Mouse (Mus musculus) gastrocnemius, postnatal 14 days (tissue): Measurements from ENCODE around the gene Zfp984. TPM values are rescaled to one million over a fixed set of nuclear protein-coding genes. Genes with fewer than 3 reads are reported as not detected.
A peak's percentile ranks its signal among the peaks of the same experiment; 100 is the strongest.
"Not testable (repeated sequence)": the region's sequence is repeated elsewhere in the genome, so short reads cannot be mapped to it uniquely, and the experiment has no call there.

Experiments used
- DNase-seq: peaks from one replicate; pipeline ENCODE4 v3.0.0; 2021; ENCODE audit warnings: mixed read lengths
- intact Hi-C: fragments of 180-260 bp; cut with DNase I; formaldehyde crosslinking; loops from one replicate; pipeline ENCODE4 v1.15.1; 2025; ENCODE audit warnings: low total_unique reads
- long read RNA-seq, 2 experiments: library from polyadenylated mRNA; stranded (forward); transcript quantifications; one replicate each; pipeline ENCODE4 v2.0.0; 2021
- total RNA-seq, 2 experiments: library from RNA; stranded (reverse); gene quantifications; 2 replicates each; pipeline ENCODE4 v1.2.3; 2021

The Zfp984 gene
- total RNA-seq, result 1 to 10 TPM; 1.7 to 2.0 TPM
- long read RNA-seq, experiment 1, partial matches to known transcripts, result 0 of 2 reads
- long read RNA-seq, experiment 1, other reads (novel, unspliced or antisense), result 2 of 2 reads
- long read RNA-seq, experiment 2, result 0 reads

DNA sequence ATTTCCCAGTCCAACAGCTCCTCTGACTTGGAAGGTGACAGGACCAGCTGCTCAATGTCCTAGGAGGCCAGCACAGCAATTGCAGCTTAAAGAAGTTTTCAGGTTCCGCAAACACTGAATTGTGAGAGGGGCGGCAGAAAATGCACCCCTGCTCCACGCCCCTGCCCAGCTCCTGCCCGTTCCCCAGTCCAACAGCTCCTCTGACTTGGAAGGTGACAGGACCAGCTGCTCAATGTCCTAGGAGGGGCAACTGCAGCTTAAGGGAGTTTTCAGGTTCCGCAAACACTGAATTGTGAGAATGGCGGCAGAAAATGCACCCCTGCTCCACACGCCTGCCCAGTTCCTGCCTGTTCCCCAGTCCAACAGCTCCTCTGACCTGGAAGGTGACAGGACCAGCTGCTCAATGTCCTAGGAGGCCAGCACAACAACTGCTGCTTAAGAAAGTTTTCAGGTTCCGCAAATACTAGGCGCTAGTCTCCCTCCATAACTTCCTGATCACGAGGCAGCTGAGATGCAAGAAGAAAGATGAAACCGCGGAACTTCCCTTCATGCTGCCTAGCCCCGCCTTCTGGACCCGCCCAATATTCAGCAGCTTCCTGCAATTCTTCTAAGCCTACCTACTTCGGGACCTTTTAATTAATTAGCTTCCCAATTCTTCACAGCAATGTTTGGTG lies at the start of gene Zfp984:
Gene Zfp984, minus strand, starts transcription at position 497 of the 674 bp plus-strand sequence.
- peak; percentile 33 for DNase-seq
- intact Hi-C loops, result not testable (repeated sequence)

DNA sequence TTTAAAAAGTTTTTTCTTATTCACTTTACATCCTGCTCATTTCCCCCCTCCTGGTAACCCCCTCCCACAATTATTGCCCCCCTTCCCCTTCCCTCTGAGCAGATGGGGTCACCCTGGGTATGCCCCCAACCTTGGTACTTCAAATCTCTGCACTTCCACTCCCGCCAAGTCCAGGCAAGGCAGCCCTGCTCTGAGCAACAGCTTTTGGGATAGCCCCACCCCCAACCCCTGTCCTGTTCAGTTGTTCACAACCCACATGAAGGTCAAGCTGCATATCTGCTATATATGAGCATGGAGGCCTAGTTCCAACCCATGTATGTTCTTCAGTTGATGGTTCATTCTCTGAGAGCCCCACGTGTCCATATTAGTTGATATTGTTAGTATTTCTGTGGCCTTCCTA lies 41.2 kb upstream of the Zfp984 start:
- intact Hi-C loops, result no loop called here
- no peak for DNase-seq

DNA sequence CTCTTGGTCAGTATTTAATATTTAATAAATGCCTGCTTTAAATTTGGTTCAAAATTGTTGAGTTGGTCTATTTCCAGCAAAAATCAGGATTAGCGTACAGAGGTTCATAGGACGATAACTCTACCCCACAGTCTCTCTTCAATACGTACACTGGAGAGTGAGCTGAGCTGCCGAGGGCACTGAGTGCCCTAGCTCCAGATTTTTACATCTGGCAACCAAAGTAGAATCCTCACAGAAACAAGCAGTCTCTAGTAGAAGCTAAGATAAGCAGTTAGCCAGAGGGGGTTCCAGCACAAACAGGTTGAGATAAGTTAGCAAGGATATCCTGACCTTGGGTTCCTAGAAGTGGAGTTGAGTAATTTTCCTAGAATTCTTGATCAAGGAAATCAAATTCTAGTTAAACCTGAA lies 39.0 kb upstream of the Zfp984 start:
- no peak for DNase-seq
- intact Hi-C loops, result no loop called here

DNA sequence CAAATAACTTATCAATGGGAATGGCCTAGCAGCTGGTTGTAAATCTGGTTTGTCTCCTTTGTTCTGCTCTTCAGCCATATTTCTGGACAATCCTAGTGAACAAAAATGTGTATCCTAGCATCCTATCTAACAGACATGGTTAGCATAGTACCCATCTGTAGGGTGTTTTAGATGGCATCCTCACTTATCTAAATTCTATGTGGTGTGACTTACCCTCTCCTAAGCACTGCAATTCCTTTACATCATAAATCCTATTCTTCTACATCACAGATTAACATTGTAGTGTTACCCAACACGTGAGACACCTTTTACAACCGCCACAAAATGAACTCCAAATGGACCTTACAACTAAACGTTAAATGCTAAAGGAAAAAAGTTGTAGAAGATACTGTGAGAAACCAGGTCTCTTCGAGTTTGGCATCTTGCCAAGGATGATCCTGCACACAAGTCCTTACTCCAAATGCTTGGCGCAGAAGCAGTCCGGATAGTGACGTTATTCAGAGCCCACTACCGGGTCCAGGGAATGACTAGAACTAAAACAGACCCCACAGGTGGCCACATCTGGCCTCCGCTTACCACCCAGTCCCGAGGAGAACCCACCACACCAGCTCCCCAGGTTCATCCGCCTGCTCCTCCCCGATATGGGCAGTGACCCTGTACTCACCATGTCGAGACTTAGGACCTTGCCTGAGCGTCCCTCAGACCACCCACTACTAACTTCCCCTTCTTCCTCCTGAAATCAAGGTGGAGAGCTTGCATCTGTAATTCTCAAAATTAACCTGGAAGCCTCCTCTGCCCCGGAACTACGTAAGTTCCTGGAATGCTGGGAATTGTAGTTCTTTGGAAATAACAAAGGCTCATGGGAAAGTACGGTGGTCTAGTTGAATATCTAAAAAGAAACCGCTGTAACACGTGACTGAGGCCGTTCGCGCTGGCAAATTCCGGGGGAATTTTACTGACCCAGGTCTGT lies 38.3 kb upstream of the Zfp984 start, which contains the start of gene Zfp933:
Gene Zfp933, minus strand, starts transcription at position 753 of the 970 bp plus-strand sequence.
- intact Hi-C loops, result no loop called here
- DNase-seq, result peak; percentile 34

- DNase-seq, result no peak
- intact Hi-C loops, result no loop called here
These were observed 33.3 kb upstream of the Zfp984 start for GRCm38 (mm10) chr4:147842871-147843270.

DNA sequence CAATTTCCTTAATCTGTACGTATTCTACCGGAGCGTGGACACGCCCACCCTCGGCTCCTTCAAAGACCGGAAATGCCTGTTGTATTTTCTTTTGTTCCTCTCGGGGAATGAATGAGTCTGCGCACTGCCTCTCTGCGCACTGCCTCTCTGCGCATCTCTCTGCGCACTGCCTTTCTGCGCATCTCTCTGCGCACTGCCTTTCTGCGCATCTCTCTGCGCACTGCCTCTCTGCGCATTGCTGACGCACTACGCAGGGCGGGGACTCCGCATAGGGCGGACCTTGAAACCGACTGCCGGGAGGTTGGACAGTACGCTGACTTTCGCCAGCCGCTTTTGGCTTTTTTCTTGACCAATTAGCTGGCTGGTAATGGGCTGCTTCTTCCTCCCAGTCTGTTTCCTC lies 29.7 kb upstream of the Zfp984 start:
- DNase-seq, intact Hi-C loops: not testable (repeated sequence)

DNA sequence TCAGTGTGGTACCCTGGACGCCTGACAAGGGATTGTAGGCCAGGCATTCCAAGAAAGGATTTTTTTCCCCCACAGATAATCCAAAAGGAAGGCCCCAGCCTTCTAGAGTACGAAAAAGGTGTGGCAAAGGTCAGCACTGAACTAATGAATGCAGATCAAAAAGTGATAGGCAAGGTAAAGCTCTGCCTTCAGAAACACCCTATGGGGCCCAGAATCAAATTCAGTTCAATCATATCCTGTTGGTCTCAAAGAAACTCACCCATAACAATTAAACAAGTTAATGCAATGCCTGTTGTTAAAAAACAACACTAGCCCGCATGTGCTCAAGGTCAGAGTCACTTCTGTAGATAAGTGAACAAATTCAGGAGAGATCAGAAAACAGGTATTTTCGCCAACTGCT lies 14.8 kb upstream of the Zfp984 start:
- intact Hi-C loops, result no loop called here
- no peak for DNase-seq

DNA sequence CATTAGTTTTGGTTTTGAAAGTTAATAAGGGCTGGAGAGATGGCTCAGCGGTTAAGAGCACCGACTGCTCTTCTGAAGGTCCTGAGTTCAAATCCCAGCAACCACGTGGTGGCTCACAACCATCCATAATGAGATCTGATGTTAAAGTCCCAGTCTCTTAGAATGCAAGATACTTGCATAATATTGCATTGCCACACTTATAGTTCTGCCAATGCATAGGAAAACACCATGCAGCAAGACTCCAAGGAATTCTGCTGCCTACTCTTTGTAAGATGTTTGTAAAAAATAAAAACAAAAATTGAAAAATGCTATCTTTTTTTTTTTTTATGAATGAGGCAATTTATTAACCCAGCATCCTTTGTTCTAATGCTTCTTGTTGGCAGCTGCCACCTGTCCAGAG lies 11.8 kb upstream of the Zfp984 start:
- intact Hi-C loops, DNase-seq: not testable (repeated sequence)

- intact Hi-C loops, DNase-seq: not testable (repeated sequence)
These were observed 10.1 kb upstream of the Zfp984 start for GRCm38 (mm10) chr4:147819659-147820058.

DNA sequence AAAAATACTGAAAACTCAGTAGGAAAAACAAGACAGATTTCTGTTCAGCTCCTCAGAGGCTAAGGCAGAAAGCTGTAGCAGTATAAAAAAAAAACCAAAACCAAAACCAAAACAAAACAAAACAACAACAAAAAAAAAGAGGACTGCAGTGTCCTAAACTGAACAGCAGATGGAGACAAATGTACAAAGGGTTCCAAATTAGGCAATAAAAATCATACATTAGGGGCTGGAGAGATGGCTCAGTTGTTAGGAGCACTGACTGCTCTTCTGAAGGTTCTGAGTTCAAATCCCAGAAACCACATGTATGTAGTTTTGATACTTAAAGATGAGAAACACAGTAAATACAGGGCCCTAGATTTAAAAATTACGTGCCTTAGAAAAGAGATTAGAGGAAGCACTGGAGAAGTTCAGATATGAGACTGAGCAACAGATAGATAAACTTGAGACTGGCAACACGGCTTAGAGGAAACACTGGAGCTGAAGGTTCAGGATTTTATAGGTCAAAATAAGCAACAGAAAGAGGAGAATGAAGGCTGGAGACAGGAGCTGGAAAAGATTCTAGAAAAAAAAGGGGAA lies 5.1 kb upstream of the Zfp984 start:
- intact Hi-C loops, result no loop called here
- DNase-seq, result no peak

DNA sequence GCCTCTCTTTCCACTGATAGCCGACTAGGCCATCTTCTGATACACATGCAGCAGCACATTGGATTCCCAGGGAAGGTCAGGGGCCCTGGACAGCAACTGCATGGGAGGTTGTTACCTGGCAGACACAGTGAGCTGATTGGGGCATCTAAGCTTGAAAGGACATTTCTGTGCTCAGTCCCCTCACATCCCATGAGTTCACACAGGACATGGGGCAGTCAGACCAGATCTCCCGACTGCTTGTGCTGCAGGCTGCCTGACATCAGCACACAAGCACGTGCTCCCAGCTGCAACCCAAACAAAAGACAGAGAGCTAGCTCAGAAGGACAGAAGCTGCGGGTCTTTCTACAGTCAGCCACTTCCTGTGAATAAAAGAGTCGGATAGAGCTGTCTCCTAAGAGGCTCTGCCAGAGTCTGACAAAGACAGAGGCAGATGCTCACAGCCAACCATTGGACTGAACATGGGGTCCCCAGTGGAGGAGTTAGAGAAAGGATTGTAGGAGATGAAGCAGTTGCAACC lies 3.7 kb upstream of the Zfp984 start:
- no peak for DNase-seq
- intact Hi-C loops, result no loop called here

DNA sequence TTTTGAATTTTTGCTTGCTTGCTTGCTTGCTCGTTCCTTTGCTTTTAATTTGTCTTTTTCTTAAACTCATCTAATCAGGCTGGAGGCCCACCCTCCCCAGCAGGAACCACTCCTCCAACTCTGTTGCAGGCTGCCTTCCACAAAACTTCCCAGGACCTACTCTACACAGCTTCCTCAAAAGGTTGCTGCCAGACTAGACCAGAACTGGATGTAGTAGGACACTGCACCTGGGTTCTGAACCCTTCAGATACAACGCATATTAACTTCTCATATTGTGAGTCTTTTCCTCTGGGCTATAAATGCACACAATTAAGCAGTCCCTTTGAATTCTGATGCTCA lies 347 bp upstream of the Zfp984 start:
- DNase-seq, intact Hi-C loops: not testable (repeated sequence)

DNA sequence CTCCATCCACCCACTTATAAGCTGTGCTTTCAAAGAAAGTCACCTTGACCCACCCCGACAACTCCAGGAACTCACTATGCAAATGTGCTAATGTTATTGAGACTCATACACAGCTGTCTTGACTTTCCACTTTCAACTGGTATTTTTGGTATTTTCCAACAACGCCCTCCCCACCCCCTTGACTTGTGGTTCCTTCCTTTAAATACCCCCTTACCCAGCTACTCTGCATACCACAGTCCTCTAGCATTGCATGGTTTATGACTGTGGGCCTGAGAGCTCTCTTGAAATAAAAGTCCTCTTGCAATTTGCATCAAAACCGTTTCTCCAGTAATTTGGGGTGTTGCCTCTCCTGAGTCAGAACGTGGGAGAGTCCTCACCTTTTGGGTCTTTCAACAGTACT lies 1.1 kb downstream of the Zfp984 start:
- intact Hi-C loops, result not testable (repeated sequence)

GRCm38 (mm10) chr4:147795308-147795707 lies 14.3 kb downstream of the Zfp984 start:
- intact Hi-C loops, DNase-seq: not testable (repeated sequence)

More for the DNA sequence above, 1.1 kb downstream of the Zfp984 start:
- DNase-seq, result not testable (repeated sequence)

DNA sequence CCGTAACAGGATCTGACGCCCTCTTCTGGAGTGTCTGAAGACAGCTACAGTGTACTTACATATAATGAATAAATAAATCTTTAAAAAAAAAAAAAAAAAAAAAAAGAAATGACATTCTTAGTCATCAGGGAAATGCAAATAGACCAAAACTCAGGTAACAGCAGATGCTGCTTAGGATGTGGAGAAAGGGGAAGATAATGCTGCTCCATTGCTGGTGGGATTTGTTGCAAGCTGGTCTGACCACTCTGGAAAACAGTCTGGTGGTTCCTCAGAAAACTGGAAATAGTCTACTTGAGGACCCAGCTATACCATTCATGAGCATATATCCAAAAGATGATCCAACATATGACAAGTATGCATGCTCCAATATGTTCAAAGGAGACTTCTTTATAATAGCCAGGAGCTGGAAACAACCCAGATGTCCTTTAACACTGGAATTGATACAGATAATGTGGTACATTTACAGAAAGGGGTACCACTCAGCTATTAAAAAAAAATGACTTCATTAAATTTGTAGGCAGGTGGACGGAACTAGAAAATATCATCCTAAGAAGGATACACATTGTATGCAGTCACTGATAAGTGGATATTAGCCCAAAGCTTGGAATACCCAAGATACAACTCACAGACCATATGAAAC lies 15.4 kb downstream of the Zfp984 start:
- DNase-seq, intact Hi-C loops: not testable (repeated sequence)

GRCm38 (mm10) chr4:147793390-147793916 lies 16.1 kb downstream of the Zfp984 start:
- not testable (repeated sequence) for DNase-seq

GRCm38 (mm10) chr4:147791729-147792128 lies 17.9 kb downstream of the Zfp984 start:
- DNase-seq, intact Hi-C loops: not testable (repeated sequence)

More at GRCm38 (mm10) chr4:147793390-147793916, 16.1 kb downstream of the Zfp984 start:
- intact Hi-C loops, result not testable (repeated sequence)

- DNase-seq, intact Hi-C loops: not testable (repeated sequence)
These were observed 63.3 kb downstream of the Zfp984 start for GRCm38 (mm10) chr4:147746255-147746654.
